Mouse (Mus musculus) macrophage (primary cell): ENCODE measurements around the gene Zfyve27. TPM values are rescaled to one million over a fixed set of nuclear protein-coding genes. Genes with fewer than 3 reads are reported as not detected.

ENCODE experiments used
- H3K27ac ChIP-seq: fragments of 350-480 bp; formaldehyde crosslinking; 2 replicates; pipeline ENCODE4 v1.9.0; 2021
- H3K36me3 ChIP-seq: fragments of 350-480 bp; formaldehyde crosslinking; 2 replicates; pipeline ENCODE4 v1.9.0; 2021; ENCODE audit errors: inconsistent target
- H3K4me3 ChIP-seq: fragments of 350-480 bp; formaldehyde crosslinking; 2 replicates; pipeline ENCODE4 v1.9.0; 2021; ENCODE audit errors: inconsistent target
- H3K79me2 ChIP-seq: fragments of 350-480 bp; formaldehyde crosslinking; 2 replicates; pipeline ENCODE4 v1.9.0; 2021; ENCODE audit errors: inconsistent target
- WGBS: methylation state at CpG from one replicate; pipeline ENCODE4 v1.1.7; 2026; ENCODE audit warnings: inconsistent platforms; ENCODE audit not compliant: missing documents; 5-methylcytosine and 5-hydroxymethylcytosine counted together
- polyA plus RNA-seq: library from polyadenylated mRNA; stranded (reverse); fragments of 250-400 nt; gene quantifications from 3 replicates; pipeline ENCODE4 v1.2.4, GENCODE M21; 2018; ENCODE audit warnings: inconsistent platforms
- total RNA-seq, 78 experiments: library from RNA; depleted of rRNA; stranded (reverse); fragments of 250-400 nt; gene quantifications; 1 replicate in 9 of 78; 2 replicates in 24 of 78; 3 replicates in 43 of 78; 4 replicates in 2 of 78; pipeline ENCODE4 v1.2.4; 2018; ENCODE audit warnings: inconsistent platforms in 56 of 78

Gene Zfyve27
- total RNA-seq (2018; cell fraction: chromatin; rRNA removed), result 100 to 1,000 TPM in 25 of 26 experiments, 10 to 100 TPM in 1; 94.8 to 230 (median 183) TPM
- total RNA-seq (2018; cell fraction: cytosol; rRNA removed), result 10 to 100 TPM; 11.2 to 23.1 (median 16.7) TPM
- 100 to 1,000 TPM in 6 of 26 experiments, 10 to 100 TPM in 20; 55.3 to 113 (median 81.8) TPM for total RNA-seq (2018; cell fraction: nucleus; rRNA removed)
- 10.8 to 19.0 TPM (median 16.4 TPM) in 3 replicates for polyA plus RNA-seq

GRCm38 (mm10) chr19:42163764-42164163 lies at the start of gene Zfyve27:
Gene Zfyve27, plus strand, starts transcription at chr19:42163951.
- no peak within 1 kb of the TSS for H3K4me3 ChIP-seq
- WGBS, result 88% methylated on average over 5 of the region's 5 CpGs

GRCm38 (mm10) chr19:42115783-42116335 lies 47.9 kb upstream of the Zfyve27 start:
- Histone ChIP-seq H3K79me2 (peaks cover 8% of the 10 kb centered on the region; the same call in 1 of the 2 replicates), H3K27ac (no peak overlapping the region), H3K4me3 (no peak overlapping the region), H3K36me3 (peaks cover 83% of the 10 kb centered on the region)
- WGBS, result 96% methylated on average over 4 of the region's 4 CpGs

More at GRCm38 (mm10) chr19:42163764-42164163, at the start of gene Zfyve27:
- Histone ChIP-seq H3K36me3 (no peaks in the 10 kb centered on the region), H3K27ac (no peak within 1 kb of the TSS), H3K79me2 (no peaks in the 10 kb centered on the region)

GRCm38 (mm10) chr19:42118142-42118541 lies 45.6 kb upstream of the Zfyve27 start:
- no peaks in the 10 kb centered on the region for H3K79me2 ChIP-seq
- H3K4me3 ChIP-seq, result no peak overlapping the region
- no peak overlapping the region for H3K27ac ChIP-seq
- peaks cover 98% of the 10 kb centered on the region for H3K36me3 ChIP-seq
- 90% methylated on average over 8 of the region's 9 CpGs for WGBS

- no peaks in the 10 kb centered on the region for H3K79me2 ChIP-seq
- H3K27ac ChIP-seq, result no peak overlapping the region
- 91% methylated on average over 5 of the region's 5 CpGs for WGBS
- H3K36me3 ChIP-seq, result peaks cover 98% of the 10 kb centered on the region
- H3K4me3 ChIP-seq, result no peak overlapping the region
Observed at GRCm38 (mm10) chr19:42118596-42118995, 45.2 kb upstream of the Zfyve27 start.

- 93% methylated on average over 8 of the region's 8 CpGs for WGBS
- Histone ChIP-seq H3K36me3 (peaks cover 89% of the 10 kb centered on the region), H3K79me2 (no peaks in the 10 kb centered on the region), H3K4me3 (no peak overlapping the region), H3K27ac (no peak overlapping the region)
Observed at GRCm38 (mm10) chr19:42120451-42120850, 43.3 kb upstream of the Zfyve27 start.

- Histone ChIP-seq H3K79me2 (no peaks in the 10 kb centered on the region), H3K27ac (no peak overlapping the region), H3K36me3 (peaks cover 47% of the 10 kb centered on the region), H3K4me3 (no peak overlapping the region)
- 94% methylated on average over 13 of the region's 13 CpGs for WGBS
Observed at GRCm38 (mm10) chr19:42124684-42125083, 39.1 kb upstream of the Zfyve27 start.

GRCm38 (mm10) chr19:42125501-42126218 lies 38.1 kb upstream of the Zfyve27 start:
- Histone ChIP-seq H3K36me3 (peaks cover 37% of the 10 kb centered on the region), H3K79me2 (no peaks in the 10 kb centered on the region), H3K27ac (no peak overlapping the region), H3K4me3 (no peak overlapping the region)
- WGBS, result 94% methylated on average over 11 of the region's 11 CpGs

- no peak overlapping the region for H3K27ac ChIP-seq
- peaks cover 32% of the 10 kb centered on the region for H3K36me3 ChIP-seq
- H3K4me3 ChIP-seq, result no peak overlapping the region
- WGBS, result 91% methylated on average over 6 of the region's 6 CpGs
- no peaks in the 10 kb centered on the region for H3K79me2 ChIP-seq
Observed at GRCm38 (mm10) chr19:42126219-42126605, 37.5 kb upstream of the Zfyve27 start.

GRCm38 (mm10) chr19:42127024-42127423 lies 36.7 kb upstream of the Zfyve27 start:
- Histone ChIP-seq H3K4me3 (no peak overlapping the region), H3K27ac (no peak overlapping the region)
- 96% methylated on average over 5 of the region's 5 CpGs for WGBS

GRCm38 (mm10) chr19:42128052-42128740 lies 35.6 kb upstream of the Zfyve27 start:
- Histone ChIP-seq H3K79me2 (no peaks in the 10 kb centered on the region), H3K4me3 (peak overlapping the region; percentile 57), H3K36me3 (peaks cover 13% of the 10 kb centered on the region), H3K27ac (peak overlapping the region; percentile 31)
- 15% methylated on average over 23 of the region's 23 CpGs for WGBS

More at GRCm38 (mm10) chr19:42127024-42127423, 36.7 kb upstream of the Zfyve27 start:
- no peaks in the 10 kb centered on the region for H3K79me2 ChIP-seq
- H3K36me3 ChIP-seq, result peaks cover 24% of the 10 kb centered on the region

GRCm38 (mm10) chr19:42128787-42129508 lies 34.8 kb upstream of the Zfyve27 start, which contains the start of gene Avpi1:
Gene Avpi1, minus strand, starts transcription at chr19:42129059.
- WGBS, result under 1% methylated on average over 54 of the region's 54 CpGs
- peak within 1 kb of the TSS; percentile 57 for H3K4me3 ChIP-seq
- H3K27ac ChIP-seq, result peak within 1 kb of the TSS; percentile 87
- H3K79me2 ChIP-seq, result no peaks in the 10 kb centered on the region
- peaks cover 6% of the 10 kb centered on the region; the same call in 1 of the 2 replicates for H3K36me3 ChIP-seq

GRCm38 (mm10) chr19:42129509-42130293 lies 34.0 kb upstream of the Zfyve27 start:
- 15% methylated on average over 14 of the region's 14 CpGs for WGBS
- Histone ChIP-seq H3K36me3 (no peaks in the 10 kb centered on the region), H3K27ac (peak overlapping the region; percentile 87), H3K4me3 (no peak overlapping the region; the same call in 1 of the 2 replicates), H3K79me2 (no peaks in the 10 kb centered on the region)

- Histone ChIP-seq H3K36me3 (no peaks in the 10 kb centered on the region), H3K79me2 (no peaks in the 10 kb centered on the region), H3K4me3 (no peak overlapping the region), H3K27ac (peak overlapping the region; percentile 87)
- WGBS, result 56% methylated on average over 3 of the region's 3 CpGs
Observed at GRCm38 (mm10) chr19:42130294-42130606, 33.5 kb upstream of the Zfyve27 start.
